Comparison of ENCODE assay signal across 14 mouse cellular contexts in genomic region chr10:74480779-74481178, GRCm38 (mm10).
"Had no signal": no experiment of that assay in that cellular context is flagged by ENCODE, and none has a peak within 500 bp of the region (broad histone marks: within the 10 kb centered on the region; RNA-seq: fewer than 3 reads in every experiment).

No protein-coding gene starts in this region.

- H3K9me3 ChIP-seq: kidney, embryonic 15.5 days; limb, embryonic 12.5 days; liver, embryonic 13.5 days; lung, embryonic 15.5 days; midbrain, embryonic 13.5 days; neural tube, embryonic 15.5 days had no signal

- H3K9ac ChIP-seq: kidney, embryonic 15.5 days; limb, embryonic 12.5 days; liver, embryonic 13.5 days; liver, postnatal 0 days; lung, embryonic 15.5 days; midbrain, embryonic 13.5 days; neural tube, embryonic 15.5 days had no signal

- DNase-seq: kidney, adult 18-20 months; kidney, postnatal 14 days; liver; liver, embryonic 13.5 days; liver, postnatal 0 days; right cerebral cortex, adult 18-20 months; right cerebral cortex, postnatal 25 days; thymus, postnatal 4 days had no signal

- H3K27me3 ChIP-seq: kidney, embryonic 15.5 days; limb, embryonic 12.5 days; liver, embryonic 13.5 days; lung, embryonic 15.5 days; midbrain, embryonic 13.5 days; neural tube, embryonic 15.5 days had no signal

- H3K4me2 ChIP-seq: kidney, embryonic 15.5 days; limb, embryonic 12.5 days; liver, embryonic 13.5 days; lung, embryonic 15.5 days; midbrain, embryonic 13.5 days; neural tube, embryonic 15.5 days had no signal

- H3K27ac ChIP-seq: kidney, embryonic 15.5 days; limb, embryonic 12.5 days; liver, embryonic 13.5 days; lung, embryonic 15.5 days; midbrain, embryonic 13.5 days; neural tube, embryonic 15.5 days had no signal

- H3K4me1 ChIP-seq: kidney, embryonic 15.5 days; limb, embryonic 12.5 days; liver, embryonic 13.5 days; lung, embryonic 15.5 days; midbrain, embryonic 13.5 days; neural tube, embryonic 15.5 days had no signal

- H3K36me3 ChIP-seq: kidney, embryonic 15.5 days; limb, embryonic 12.5 days; liver, embryonic 13.5 days; lung, embryonic 15.5 days; midbrain, embryonic 13.5 days; neural tube, embryonic 15.5 days had no signal

- H3K4me3 ChIP-seq: kidney, embryonic 15.5 days; limb, embryonic 12.5 days; liver, embryonic 13.5 days; lung, embryonic 15.5 days; midbrain, embryonic 13.5 days; myocyte; neural tube, embryonic 15.5 days had no signal

- ATAC-seq: liver, postnatal 0 days; midbrain, embryonic 13.5 days had no signal
